Mouse (Mus musculus) cortical plate, adult 2 months (tissue): Measurements from ENCODE around the gene Rbm28.

Experiments used
- CTCF ChIP-seq: fragments of 200-500 bp; IDR thresholded peaks from 2 replicates; pipeline ENCODE4 v1.5.1; 2011; ENCODE audit warnings: mild to moderate bottlenecking, control low read depth, low read length; ENCODE audit not compliant: insufficient read depth; ENCODE audit errors: extremely low read depth
- POLR2A ChIP-seq: fragments of 200-500 bp; IDR thresholded peaks from 2 replicates; pipeline ENCODE4 v1.6.1; 2011; ENCODE audit warnings: mild to moderate bottlenecking, low read length, control low read depth; ENCODE audit not compliant: insufficient read depth; ENCODE audit errors: extremely low read depth

- TF ChIP-seq POLR2A (no peak), CTCF (no peak)
These were observed 31.7 kb downstream of the Rbm28 start for GRCm38 (mm10) chr6:29133100-29133499.
